Mouse (Mus musculus) C2C12 (cell line): ENCODE data around the gene Nkd1. TPM values are rescaled to one million over a fixed set of nuclear protein-coding genes. Genes with fewer than 3 reads are reported as not detected.

Experiments used
- H3K27me3 ChIP-seq: one replicate; pipeline ENCODE4 v1.6.1; 2011; ENCODE audit not compliant: control insufficient read depth, insufficient read depth, insufficient read length
- H3K36me3 ChIP-seq: one replicate; pipeline ENCODE4 v1.6.1; 2011; ENCODE audit not compliant: control insufficient read depth, insufficient read depth
- H3K4me3 ChIP-seq: one replicate; pipeline ENCODE4 v1.5.1; 2011; ENCODE audit warnings: mild to moderate bottlenecking, control low read depth; ENCODE audit not compliant: poor library complexity, insufficient read depth, severe bottlenecking
- H3K79me2 ChIP-seq: one replicate; pipeline ENCODE4 v1.6.1; 2011; ENCODE audit not compliant: control insufficient read depth, insufficient read depth
- H3K79me3 ChIP-seq: one replicate; pipeline ENCODE4 v1.6.1; 2011; ENCODE audit warnings: low read depth, control low read depth
- H3ac ChIP-seq: one replicate; pipeline ENCODE3; 2011; ENCODE audit warnings: low read depth; ENCODE audit not compliant: control insufficient read depth, insufficient read length
- CEBPB ChIP-seq: IDR thresholded peaks from one replicate; pipeline ENCODE4 v1.6.1; 2011; ENCODE audit warnings: low read depth, mild to moderate bottlenecking, control low read depth, moderate library complexity
- CTCF ChIP-seq: IDR thresholded peaks from one replicate; pipeline ENCODE4 v1.5.1; 2011; ENCODE audit not compliant: control insufficient read depth, insufficient read depth, insufficient read length
- FOSL1 ChIP-seq: IDR thresholded peaks from one replicate; pipeline ENCODE4 v1.8.0; 2011; ENCODE audit warnings: mild to moderate bottlenecking, low read length; ENCODE audit not compliant: poor library complexity, insufficient read depth, severe bottlenecking
- MAX ChIP-seq: IDR thresholded peaks from one replicate; pipeline ENCODE4 v1.6.1; 2011; ENCODE audit warnings: mild to moderate bottlenecking, control low read depth
- MYOD1 ChIP-seq: IDR thresholded peaks from one replicate; pipeline ENCODE4 v1.6.1; 2011; ENCODE audit warnings: low read depth; ENCODE audit not compliant: control insufficient read depth, insufficient read length
- MYOG ChIP-seq: IDR thresholded peaks from one replicate; pipeline ENCODE4 v1.6.1; 2011; ENCODE audit not compliant: control insufficient read depth, insufficient read length; ENCODE audit errors: extremely low read depth
- USF1 ChIP-seq: IDR thresholded peaks from one replicate; pipeline ENCODE4 v1.6.1; 2011; ENCODE audit warnings: low read depth, mild to moderate bottlenecking, control low read depth, moderate library complexity
- polyA plus RNA-seq: library from polyadenylated mRNA; unstranded; fragments of >200 nt; fragmentation: generic; extraction: Trizol; gene quantifications from one replicate; pipeline ENCODE4 v1.2.1, GENCODE M21; 2012; ENCODE audit warnings: missing spikeins

The Nkd1 gene
- polyA plus RNA-seq, 1 experiment = not detected

DNA sequence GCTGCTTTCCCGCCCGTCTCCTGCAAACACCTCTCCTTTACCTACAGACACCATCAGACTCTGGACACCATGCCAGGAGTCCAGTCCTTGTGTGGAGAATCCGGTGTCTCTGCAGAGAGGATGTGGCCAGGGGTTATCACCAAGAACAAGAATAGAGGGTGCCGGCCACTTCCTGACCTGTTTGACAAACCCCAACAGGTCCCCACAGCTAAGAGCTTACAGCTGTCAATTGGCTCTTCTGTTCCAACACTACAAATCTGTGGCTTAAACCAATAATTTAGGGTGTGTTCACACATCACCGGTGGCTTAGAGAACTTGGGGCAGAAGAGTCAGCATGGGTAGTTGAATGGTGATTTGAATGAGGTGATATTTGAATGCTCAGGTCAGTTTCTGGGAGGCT is 97.5 kb downstream of the Nkd1 start:
- TF ChIP-seq MYOG (no peak), MAX (no peak), USF1 (no peak)
- peaks cover 34% of the 10 kb centered on the region for H3K27me3 ChIP-seq
- H3K36me3 ChIP-seq = no peaks in the 10 kb centered on the region
- no peaks in the 10 kb centered on the region for H3K79me2 ChIP-seq
- no peaks in the 10 kb centered on the region for H3K79me3 ChIP-seq
- no peak overlapping the region for H3K4me3 ChIP-seq
- no peak overlapping the region for H3ac ChIP-seq

DNA sequence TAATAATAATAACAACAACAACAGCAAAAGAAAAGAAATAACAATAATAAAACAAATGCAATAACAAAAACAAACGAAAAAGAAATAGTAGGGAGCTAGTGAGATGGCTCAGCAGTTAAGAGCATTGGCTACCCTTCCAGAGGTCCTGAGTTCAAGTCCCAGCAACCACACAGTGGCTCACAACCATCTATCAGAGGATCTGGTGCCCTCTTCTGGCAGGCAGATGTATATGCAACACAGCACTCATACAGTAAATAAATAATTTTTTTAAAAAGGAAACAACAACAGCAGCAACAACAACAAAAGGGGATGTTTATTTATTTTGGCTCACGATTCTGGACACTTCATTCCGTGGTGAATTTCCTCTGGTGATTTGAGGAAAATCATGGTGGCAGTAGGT is 98.4 kb downstream of the Nkd1 start:
- Histone ChIP-seq H3K27me3 (peaks cover 43% of the 10 kb centered on the region), H3ac (no peak overlapping the region), H3K4me3 (no peak overlapping the region)

DNA sequence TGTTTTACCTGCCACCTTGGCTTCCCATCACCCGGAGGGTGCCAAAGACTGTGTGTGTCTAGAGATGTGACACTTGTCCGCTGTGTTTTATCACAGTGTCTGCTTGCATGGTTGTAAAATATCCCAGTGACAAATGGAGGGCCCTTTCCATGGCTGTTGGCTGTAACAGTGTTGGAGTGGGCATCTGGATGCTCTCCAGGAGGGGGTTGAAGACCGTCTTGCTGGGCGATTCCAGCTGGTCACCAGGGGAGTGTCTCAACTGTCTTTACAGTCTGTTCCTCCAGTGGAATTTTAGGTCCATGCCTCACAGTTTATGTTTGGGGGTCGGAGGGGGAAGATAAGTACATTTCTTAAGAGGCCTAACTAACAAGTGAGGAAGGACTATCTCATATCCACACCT is 99.8 kb downstream of the Nkd1 start:
- peaks cover 46% of the 10 kb centered on the region for H3K27me3 ChIP-seq

More for the DNA sequence above, 98.4 kb downstream of the Nkd1 start:
- TF ChIP-seq MAX = no peak
- TF ChIP-seq CEBPB = no peak
- TF ChIP-seq USF1 = no peak
- no peak for TF ChIP-seq MYOG
- no peak for TF ChIP-seq CTCF
- no peak for TF ChIP-seq MYOD1
- no peak for TF ChIP-seq FOSL1
- Histone ChIP-seq H3K79me2 (no peaks in the 10 kb centered on the region), H3K36me3 (no peaks in the 10 kb centered on the region), H3K79me3 (no peaks in the 10 kb centered on the region)

DNA sequence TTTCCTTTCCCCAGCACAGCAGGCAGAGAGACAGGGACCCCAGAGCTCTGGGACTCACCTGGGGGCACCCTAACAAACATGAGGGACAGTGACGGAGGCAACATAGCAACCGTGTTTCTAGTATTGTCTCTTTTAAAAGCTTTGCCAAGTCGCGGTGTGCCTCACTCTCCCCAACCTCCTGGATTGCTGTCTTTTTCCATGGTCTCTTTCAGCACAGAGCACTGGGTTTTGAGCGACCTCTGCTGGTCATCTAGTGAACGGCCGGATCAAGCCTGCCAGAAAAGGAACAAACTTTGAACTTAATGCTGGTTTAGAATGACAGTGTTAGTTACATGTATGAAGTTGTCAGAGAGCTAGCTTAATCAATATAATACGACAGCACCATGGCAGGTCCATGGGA is 100.3 kb downstream of the Nkd1 start:
- Histone ChIP-seq H3ac (no peak overlapping the region), H3K79me3 (no peaks in the 10 kb centered on the region), H3K27me3 (peaks cover 49% of the 10 kb centered on the region), H3K4me3 (no peak overlapping the region), H3K36me3 (no peaks in the 10 kb centered on the region), H3K79me2 (no peaks in the 10 kb centered on the region)
- TF ChIP-seq CTCF (peak; percentile 49), MAX (no peak), MYOD1 (no peak), MYOG (no peak), FOSL1 (no peak)

More for the DNA sequence above, 99.8 kb downstream of the Nkd1 start:
- no peak for TF ChIP-seq FOSL1
- TF ChIP-seq CTCF = no peak
- TF ChIP-seq CEBPB = no peak
- no peak for TF ChIP-seq MYOG
- no peak for TF ChIP-seq MYOD1
- TF ChIP-seq MAX = no peak
- no peak for TF ChIP-seq USF1
- Histone ChIP-seq H3ac (no peak overlapping the region), H3K79me2 (no peaks in the 10 kb centered on the region), H3K79me3 (no peaks in the 10 kb centered on the region), H3K4me3 (no peak overlapping the region), H3K36me3 (no peaks in the 10 kb centered on the region)

DNA sequence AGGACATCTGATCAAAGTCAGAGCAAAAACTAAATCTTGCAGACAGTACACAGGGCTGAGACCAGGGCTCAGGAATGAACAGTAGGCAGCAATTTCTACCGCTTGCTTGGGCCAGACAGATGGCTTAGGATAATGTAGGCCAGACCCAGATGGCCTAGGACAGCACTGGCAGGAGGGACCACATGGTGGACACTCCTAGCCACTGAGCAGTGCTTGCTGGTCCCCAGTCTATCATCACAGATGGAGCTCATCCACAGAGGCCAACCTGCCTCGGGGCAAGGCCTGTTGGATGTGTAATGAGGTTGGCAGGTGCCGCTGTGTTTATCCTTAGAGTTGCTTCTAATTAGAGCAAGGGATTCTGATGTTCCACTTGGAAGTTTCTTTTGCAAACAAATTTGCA is 102.2 kb downstream of the Nkd1 start:
- no peak overlapping the region for H3ac ChIP-seq
- H3K79me2 ChIP-seq = no peaks in the 10 kb centered on the region
- H3K4me3 ChIP-seq = no peak overlapping the region
- H3K79me3 ChIP-seq = no peaks in the 10 kb centered on the region
- H3K27me3 ChIP-seq = peaks cover 55% of the 10 kb centered on the region
- TF ChIP-seq CEBPB = no peak
- H3K36me3 ChIP-seq = no peaks in the 10 kb centered on the region

DNA sequence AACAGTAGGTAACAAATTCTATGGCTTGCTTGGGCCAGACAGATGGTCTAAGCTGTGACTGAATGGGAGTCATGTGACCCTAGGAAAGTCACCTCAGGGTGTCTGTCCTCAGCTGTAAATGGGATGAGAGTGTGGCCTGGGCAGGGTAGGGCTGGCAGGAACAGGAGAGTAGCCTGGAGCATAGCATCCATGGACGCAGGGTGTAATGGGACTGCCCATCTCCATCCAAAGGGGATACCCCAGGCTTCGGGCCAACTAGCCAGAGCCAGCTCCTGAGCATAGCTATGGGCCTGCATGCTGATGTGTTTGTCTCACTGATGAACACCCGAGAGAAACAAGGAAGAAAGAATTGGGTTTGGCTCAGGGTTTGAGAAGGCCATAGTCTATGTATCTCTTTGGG is 103.1 kb downstream of the Nkd1 start:
- Histone ChIP-seq H3K27me3 (peaks cover 54% of the 10 kb centered on the region), H3K36me3 (no peaks in the 10 kb centered on the region), H3K79me3 (no peaks in the 10 kb centered on the region), H3K79me2 (no peaks in the 10 kb centered on the region), H3ac (no peak overlapping the region), H3K4me3 (no peak overlapping the region)
- TF ChIP-seq FOSL1 (no peak), MAX (no peak), CTCF (no peak), MYOD1 (no peak), USF1 (no peak), MYOG (no peak), CEBPB (no peak)
